Mouse (Mus musculus) megakaryocyte-erythroid progenitor cell, adult 5-6 weeks (primary cell): ENCODE results near the gene Adam19. TPM values are rescaled to one million over a fixed set of nuclear protein-coding genes. Genes with fewer than 3 reads are reported as not detected.
"Not testable (repeated sequence)": the region's sequence is repeated elsewhere in the genome, so short reads cannot be mapped to it uniquely, and the experiment has no call there.

Experiments
- ATAC-seq: replicated peaks from 2 replicates; pipeline ENCODE4 v1.8.0; 2016; ENCODE audit warnings: mild to moderate bottlenecking, inconsistent platforms; ENCODE audit not compliant: severe bottlenecking, poor library complexity, low FRiP score, low TSS enrichment
- total RNA-seq, 2 experiments: library from RNA; stranded (forward) in 1 of 2; stranded (reverse) in 1 of 2; fragments of 200-1000, 215-1000 nt in 1 of 2; fragments of >200 nt in 1 of 2; fragmentation: Nextera tagmentation in 1 of 2; gene quantifications; 2 replicates each; pipeline ENCODE4 v1.2.3; 2014 to 2017

Gene Adam19
- total RNA-seq, 2 experiments from 2014 or later, result 0.92 TPM; not detected in 1

- not testable (repeated sequence) for ATAC-seq
Observed at GRCm38 (mm10) chr11:46053457-46053856, 2.3 kb upstream of the Adam19 start.

DNA sequence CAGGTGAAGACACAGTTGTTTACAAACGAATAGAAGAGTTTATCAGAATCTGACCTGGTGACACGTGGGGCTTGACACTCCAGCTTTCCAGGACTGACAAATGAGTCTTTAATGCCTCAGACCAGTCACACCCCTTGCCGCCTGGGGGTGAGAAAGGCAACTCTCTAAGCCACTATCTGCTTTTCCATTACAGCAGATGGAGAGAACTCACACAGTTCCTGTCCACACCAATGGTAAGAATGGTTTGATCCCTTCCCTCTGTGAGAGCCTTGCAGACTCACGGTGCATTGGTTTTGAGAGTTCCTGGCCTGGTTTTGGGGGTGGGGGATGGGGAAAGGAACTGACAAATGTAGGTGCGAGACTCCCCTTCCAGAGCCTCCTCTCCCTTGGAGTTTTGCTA is 1.5 kb upstream of the Adam19 start:
- no peak for ATAC-seq

- no peak for ATAC-seq
Observed at GRCm38 (mm10) chr11:46054911-46055895, 589 bp upstream of the Adam19 start.

GRCm38 (mm10) chr11:46056770-46057411 is 1.1 kb downstream of the Adam19 start:
- no peak for ATAC-seq

DNA sequence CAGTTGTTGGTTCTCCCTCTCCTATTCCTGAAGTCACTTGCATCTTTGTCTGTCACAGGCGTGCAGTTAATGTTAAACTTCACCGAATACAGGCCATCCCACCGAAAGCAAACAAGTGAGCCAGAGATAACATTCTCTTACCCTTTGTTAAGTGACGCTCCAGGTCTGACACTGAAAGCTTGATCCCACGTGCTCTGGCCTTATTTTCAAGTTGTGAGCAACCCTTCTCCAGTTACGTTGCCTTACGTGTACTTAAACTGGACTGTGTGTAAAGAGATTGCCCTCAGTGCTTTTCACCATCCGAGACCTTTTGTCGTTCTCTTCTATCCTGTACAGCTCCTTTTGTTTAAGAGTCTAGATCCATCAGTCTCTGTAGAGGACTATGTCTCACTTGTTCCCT is 2.2 kb downstream of the Adam19 start:
- ATAC-seq, result no peak

GRCm38 (mm10) chr11:46058916-46059315 is 3.1 kb downstream of the Adam19 start:
- no peak for ATAC-seq

DNA sequence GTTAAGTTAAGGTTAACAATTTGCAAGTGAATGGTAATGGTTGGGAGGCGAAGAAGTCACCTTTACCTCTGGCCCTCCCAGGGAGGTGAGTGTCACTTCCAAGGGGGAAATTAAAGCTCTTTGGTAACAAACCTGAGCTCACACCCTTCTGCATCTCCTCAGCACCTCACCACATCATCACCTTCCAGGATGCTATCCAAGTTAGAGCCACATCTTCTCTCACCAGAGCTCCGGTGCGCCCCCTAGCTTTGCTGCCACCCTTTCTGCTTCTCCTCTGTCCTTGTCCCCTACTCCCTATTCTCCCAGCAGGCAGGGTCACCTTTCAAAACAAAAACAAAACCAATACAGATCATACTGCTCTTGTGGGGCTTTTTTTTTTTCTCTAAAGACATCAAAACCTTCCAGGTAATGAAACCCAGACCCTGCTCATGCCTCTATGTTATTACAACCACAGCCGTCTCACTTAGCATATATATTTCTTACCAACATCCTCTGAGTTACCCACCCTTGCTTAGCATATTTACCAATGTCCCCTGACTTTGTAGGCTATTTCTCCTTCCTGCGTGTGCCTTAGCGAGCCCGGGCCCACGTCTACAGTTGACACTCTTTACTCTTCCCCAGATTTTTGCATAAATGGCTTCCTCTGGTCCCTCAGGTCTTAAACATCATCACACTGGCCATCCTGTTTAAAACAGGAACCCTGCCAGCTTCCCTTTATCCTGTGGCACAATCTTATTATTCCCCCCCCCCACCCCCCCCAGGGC is 4.3 kb downstream of the Adam19 start:
- no peak for ATAC-seq

DNA sequence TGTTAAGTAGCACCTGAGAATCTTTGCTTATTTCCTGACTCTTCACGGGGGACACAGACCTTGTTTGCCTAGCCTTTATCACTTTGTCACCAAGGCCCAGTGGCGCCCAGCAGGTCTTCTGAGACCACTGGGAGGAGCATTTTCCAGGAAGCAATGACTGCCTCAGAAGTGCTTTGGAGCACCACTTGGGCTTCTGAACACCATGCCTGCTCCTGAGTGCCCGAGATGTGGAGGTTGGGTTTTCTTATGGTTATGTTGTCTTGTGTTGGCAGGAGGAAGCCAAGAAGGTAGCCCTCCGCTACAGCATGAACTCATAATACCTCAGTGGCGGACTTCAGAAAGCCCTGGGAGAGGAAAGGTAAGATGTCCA is 4.8 kb downstream of the Adam19 start:
- no peak for ATAC-seq

DNA sequence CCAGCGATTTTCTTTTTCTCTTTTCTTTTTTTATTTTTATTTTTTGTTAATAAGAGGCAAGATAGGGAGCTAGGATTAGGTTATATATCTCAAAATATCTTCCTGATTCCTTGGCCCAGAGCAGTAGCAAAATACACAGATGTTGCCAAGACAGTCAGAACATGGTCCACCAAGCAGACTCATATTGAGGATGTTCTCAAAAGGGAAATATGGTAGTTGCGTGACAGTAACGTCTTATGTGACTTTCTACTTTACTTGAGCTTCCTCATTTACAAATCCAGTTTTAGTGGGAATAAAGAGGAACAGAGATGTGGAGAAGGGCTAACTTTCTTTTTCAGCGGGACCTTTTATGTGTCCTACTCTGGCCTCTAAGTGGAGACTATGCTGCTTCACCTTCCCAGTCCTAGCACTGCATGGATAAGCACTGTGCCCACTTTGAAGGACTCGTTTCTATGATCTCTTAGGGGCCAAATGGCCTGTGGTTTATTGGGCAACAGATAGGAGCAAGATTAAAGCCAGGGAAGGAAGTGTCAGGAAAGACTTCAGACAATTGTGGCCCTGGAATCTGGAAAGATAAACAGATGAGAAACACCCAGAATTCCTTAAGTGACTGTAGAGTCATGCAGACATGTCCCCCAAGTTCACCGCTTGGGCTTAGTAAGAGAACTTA is 6.1 kb downstream of the Adam19 start:
- ATAC-seq, result no peak

DNA sequence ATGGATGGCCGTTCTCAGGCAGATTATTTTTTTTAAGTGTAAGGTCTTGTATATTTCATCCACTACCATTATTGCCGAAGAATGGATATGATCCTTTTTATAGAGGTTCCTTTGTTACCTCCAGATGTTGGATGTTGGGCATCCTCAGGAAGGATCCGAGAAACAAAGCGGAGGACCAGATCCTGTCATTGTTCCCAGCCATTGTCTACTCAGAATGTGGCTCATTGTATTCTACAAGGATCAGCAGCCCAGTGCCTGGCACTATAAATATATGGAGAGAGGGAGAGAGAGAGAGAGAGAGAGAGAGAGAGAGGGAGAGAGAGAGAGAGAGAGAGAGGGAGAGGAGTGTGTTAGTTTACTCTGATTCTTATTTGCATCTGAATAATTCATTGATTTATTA is 6.8 kb downstream of the Adam19 start:
- ATAC-seq, result no peak

GRCm38 (mm10) chr11:46062993-46063731 is 7.4 kb downstream of the Adam19 start:
- 0 out of 2 replicates have a peak, but pooled peaks have one; percentile 52 for ATAC-seq

GRCm38 (mm10) chr11:46064767-46065166 is 9.0 kb downstream of the Adam19 start:
- no peak for ATAC-seq

- ATAC-seq, result peak; percentile 87
Observed at GRCm38 (mm10) chr11:46065201-46066011, 9.6 kb downstream of the Adam19 start.

GRCm38 (mm10) chr11:46067371-46068060 is 11.7 kb downstream of the Adam19 start:
- ATAC-seq, result no peak

DNA sequence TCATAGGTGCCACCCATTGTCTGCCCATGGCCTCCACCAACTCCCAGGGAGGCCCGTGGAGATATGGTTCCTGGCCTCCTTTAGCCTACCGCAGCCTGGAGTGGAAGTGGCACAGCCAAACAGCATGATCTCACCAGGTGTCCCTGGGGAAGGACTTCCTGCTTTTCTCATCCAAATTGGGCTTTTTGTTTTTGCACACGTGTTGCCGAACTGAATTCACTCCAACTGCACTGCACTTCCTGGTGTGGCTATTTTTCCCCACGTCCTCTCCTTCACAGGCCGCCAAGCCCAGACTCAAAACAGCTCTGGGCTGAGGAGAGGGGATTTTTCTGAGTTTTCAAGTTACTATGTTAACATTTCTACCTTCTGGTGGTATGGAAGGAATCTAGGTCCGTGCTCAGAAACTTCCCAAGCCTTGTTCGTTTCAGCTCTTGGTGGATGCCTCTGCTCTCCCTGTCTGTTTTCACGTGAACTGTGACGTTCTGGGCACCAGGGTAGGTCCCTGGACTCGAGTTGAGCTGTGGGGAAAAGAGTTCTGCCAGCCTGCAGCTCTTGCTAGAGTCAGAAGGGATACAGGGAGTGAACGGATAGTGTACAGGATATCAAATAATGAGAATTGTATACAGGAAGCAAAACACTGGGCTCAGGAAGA is 13.1 kb downstream of the Adam19 start:
- ATAC-seq, result no peak

DNA sequence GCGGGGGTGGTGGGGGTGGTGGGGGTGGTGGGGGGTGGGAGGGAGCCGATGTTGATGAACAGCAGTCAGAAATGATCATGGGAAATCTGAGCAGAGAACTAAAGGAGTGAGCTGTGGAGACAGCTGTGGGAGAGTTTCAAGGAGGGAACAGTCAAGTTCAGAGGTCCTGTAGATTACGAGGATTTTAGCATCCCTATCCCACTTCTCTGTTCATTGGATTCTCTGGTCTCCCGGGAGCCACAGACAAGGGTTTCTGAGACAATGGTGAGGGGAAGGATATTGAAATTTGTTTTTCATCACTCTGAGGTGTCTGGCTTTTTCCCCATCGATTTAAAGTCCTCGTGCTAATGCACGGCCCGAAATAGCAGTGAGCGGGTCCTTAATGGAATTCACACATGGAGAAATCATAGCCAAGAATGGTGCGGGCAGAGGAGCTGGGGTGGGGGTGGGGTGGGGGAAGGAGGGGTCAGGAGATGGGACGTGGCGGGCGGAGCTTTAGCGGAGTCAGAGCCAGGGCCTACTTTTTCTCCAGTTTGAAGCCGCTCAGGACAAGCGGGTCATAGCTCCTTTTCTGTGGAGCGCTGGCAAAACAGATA is 13.7 kb downstream of the Adam19 start:
- no peak for ATAC-seq

GRCm38 (mm10) chr11:46070161-46070560 is 14.4 kb downstream of the Adam19 start:
- no peak for ATAC-seq
